Mouse (Mus musculus) activated CD4-positive, CD25-positive, alpha-beta regulatory T cell, adult 4 months (primary cell): ENCODE data around the gene Lhx4. TPM values are rescaled to one million over a fixed set of nuclear protein-coding genes. Genes with fewer than 3 reads are reported as not detected.

Experiments used
- ATAC-seq: one replicate; pipeline ENCODE4 v1.8.0; 2017
- polyA plus RNA-seq, 2 experiments: library from polyadenylated mRNA; unstranded; fragments of 100-300 nt; shearing (Covaris generic); gene quantifications; one replicate each; pipeline ENCODE4 v1.2.1; 2017

Lhx4 gene
- polyA plus RNA-seq, 2 experiments from 2014 or later: 0.42 TPM; not detected in 1

GRCm38 (mm10) chr1:155700886-155701285 is 50.6 kb downstream of the Lhx4 start:
- no peak for ATAC-seq

GRCm38 (mm10) chr1:155698373-155699159 is 52.9 kb downstream of the Lhx4 start:
- ATAC-seq: no peak

- no peak for ATAC-seq
Measured at GRCm38 (mm10) chr1:155693443-155693842, 58.0 kb downstream of the Lhx4 start.

- ATAC-seq: no peak
Measured at GRCm38 (mm10) chr1:155693026-155693425, 58.5 kb downstream of the Lhx4 start.

GRCm38 (mm10) chr1:155692230-155692629 is 59.3 kb downstream of the Lhx4 start:
- no peak for ATAC-seq

- ATAC-seq: no peak
Measured at GRCm38 (mm10) chr1:155689558-155689957, 61.9 kb downstream of the Lhx4 start.

GRCm38 (mm10) chr1:155689141-155689540 is 62.3 kb downstream of the Lhx4 start:
- no peak for ATAC-seq

- ATAC-seq: no peak
Measured at GRCm38 (mm10) chr1:155686816-155687215, 64.7 kb downstream of the Lhx4 start.

- ATAC-seq: no peak
Measured at GRCm38 (mm10) chr1:155681116-155681799, 70.2 kb downstream of the Lhx4 start.

- no peak for ATAC-seq
Measured at GRCm38 (mm10) chr1:155675570-155675969, 75.9 kb downstream of the Lhx4 start.

- ATAC-seq: no peak
Measured at GRCm38 (mm10) chr1:155663994-155664393, 87.5 kb downstream of the Lhx4 start.

- ATAC-seq: no peak
Measured at GRCm38 (mm10) chr1:155656321-155656720, 95.2 kb downstream of the Lhx4 start.

- no peak for ATAC-seq
Measured at GRCm38 (mm10) chr1:155654961-155655360, 96.5 kb downstream of the Lhx4 start.

GRCm38 (mm10) chr1:155650121-155650846 is 101.2 kb downstream of the Lhx4 start:
- no peak for ATAC-seq

Other genes with a start within 250 kb of the Lhx4 start
- 10 to 100 TPM in 1 of 2 experiments, 1 to 10 TPM in 1; 5.5 to 12.7 TPM for gene Acbd6, start 193.6 kb downstream of the Lhx4 start, polyA plus RNA-seq
- 10 to 100 TPM; 26.9 to 46.2 TPM for gene Qsox1, start 61.2 kb upstream of the Lhx4 start, polyA plus RNA-seq
- 1 to 10 TPM; 9.6 to 9.7 TPM for gene Cep350, start 221.6 kb upstream of the Lhx4 start, polyA plus RNA-seq